Mouse (Mus musculus) stomach, embryonic 16.5 days (tissue): ENCODE data around the gene Slc12a7. TPM values are rescaled to one million over a fixed set of nuclear protein-coding genes. Genes with fewer than 3 reads are reported as not detected.
"Not testable (repeated sequence)": the region's sequence is repeated elsewhere in the genome, so short reads cannot be mapped to it uniquely, and the experiment has no call there.

Experiments used
- ATAC-seq: fragments of 200-750 bp; cut with Nextera tagmentation; 2 replicates; pipeline ENCODE4 v1.8.0; 2017; ENCODE audit warnings: moderate number of reproducible peaks, moderate TSS enrichment; ENCODE audit not compliant: insufficient read depth, low FRiP score
- H3K27ac ChIP-seq: fragments of 300-500 bp; sonication (generic); 2 replicates; pipeline ENCODE4 v1.5.1; 2014; ENCODE audit warnings: low read length
- H3K27me3 ChIP-seq: fragments of 300-500 bp; sonication (generic); 2 replicates; pipeline ENCODE4 v1.6.1; 2014; ENCODE audit warnings: low read length, control low read depth, mixed read lengths; ENCODE audit not compliant: control insufficient read depth, insufficient read depth
- H3K36me3 ChIP-seq: fragments of 300-500 bp; sonication (generic); 2 replicates; pipeline ENCODE4 v1.6.1; 2014; ENCODE audit warnings: low read length; ENCODE audit not compliant: control insufficient read depth, insufficient read depth
- H3K4me1 ChIP-seq: fragments of 300-500 bp; sonication (generic); 2 replicates; pipeline ENCODE4 v1.6.1; 2014; ENCODE audit warnings: low read length, control low read depth, mixed read lengths; ENCODE audit not compliant: control insufficient read depth, insufficient read depth
- H3K4me2 ChIP-seq: fragments of 300-500 bp; sonication (generic); 2 replicates; pipeline ENCODE4 v1.6.1; 2014; ENCODE audit warnings: low read depth, low read length, mixed read lengths
- H3K4me3 ChIP-seq: fragments of 300-500 bp; sonication (generic); replicated peaks from 2 replicates; pipeline ENCODE4 v1.5.1; 2014; ENCODE audit warnings: mild to moderate bottlenecking, low read length
- H3K9ac ChIP-seq: fragments of 300-500 bp; sonication (generic); 2 replicates; pipeline ENCODE4 v1.6.1; 2014; ENCODE audit warnings: low read length
- H3K9me3 ChIP-seq: fragments of 300-500 bp; sonication (generic); replicated peaks from 2 replicates; pipeline ENCODE4 v1.6.1; 2016; ENCODE audit warnings: low read length, control low read depth; ENCODE audit not compliant: control insufficient read depth
- WGBS: fragments of 180-500 bp; shearing (Covaris S2); extraction: QIAGEN DNeasy Blood & Tissue Kit; methylation state at CpG from one replicate; pipeline ENCODE4 v1.1.7; 2014; 5-methylcytosine and 5-hydroxymethylcytosine counted together
- polyA plus RNA-seq: library from polyadenylated mRNA; unstranded; fragments of >200 nt; fragmentation: Nextera tagmentation; extraction: Ambion mirVana; gene quantifications from 2 replicates; pipeline ENCODE4 v1.2.1, GENCODE M21; 2015

The Slc12a7 gene
- polyA plus RNA-seq, 1 experiment from 2014 or later, result 22.8 TPM

DNA sequence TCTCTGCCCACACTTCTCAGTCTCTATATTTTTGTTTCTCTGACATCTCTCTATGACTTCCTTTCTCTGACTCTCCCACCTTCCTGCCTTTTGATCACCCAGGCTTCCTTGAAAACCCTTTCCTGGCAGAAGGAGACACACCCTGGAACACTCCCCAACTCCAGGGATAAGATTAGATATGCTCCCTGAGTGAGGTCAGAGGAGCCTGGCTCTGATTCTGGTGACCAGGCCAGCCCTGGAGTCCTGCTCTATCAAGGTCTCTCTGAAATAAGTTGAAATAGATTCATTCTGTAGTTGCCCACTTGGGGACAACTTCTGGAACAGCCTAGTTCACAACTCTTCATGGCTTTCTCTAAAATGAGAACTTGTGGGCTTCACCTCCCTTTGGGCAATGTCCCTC, 4.3 kb upstream of the Slc12a7 start:
- no peaks in the 10 kb centered on the region for H3K36me3 ChIP-seq
- H3K27me3 ChIP-seq, result peaks cover 6% of the 10 kb centered on the region
- H3K4me3 ChIP-seq, result no peak overlapping the region
- no peak overlapping the region for H3K27ac ChIP-seq
- no peak overlapping the region for H3K4me2 ChIP-seq
- peaks cover 5% of the 10 kb centered on the region; the same call in 1 of the 2 replicates for H3K4me1 ChIP-seq
- no peak for ATAC-seq
- no peak overlapping the region for H3K9ac ChIP-seq
- H3K9me3 ChIP-seq, result no peaks in the 10 kb centered on the region

DNA sequence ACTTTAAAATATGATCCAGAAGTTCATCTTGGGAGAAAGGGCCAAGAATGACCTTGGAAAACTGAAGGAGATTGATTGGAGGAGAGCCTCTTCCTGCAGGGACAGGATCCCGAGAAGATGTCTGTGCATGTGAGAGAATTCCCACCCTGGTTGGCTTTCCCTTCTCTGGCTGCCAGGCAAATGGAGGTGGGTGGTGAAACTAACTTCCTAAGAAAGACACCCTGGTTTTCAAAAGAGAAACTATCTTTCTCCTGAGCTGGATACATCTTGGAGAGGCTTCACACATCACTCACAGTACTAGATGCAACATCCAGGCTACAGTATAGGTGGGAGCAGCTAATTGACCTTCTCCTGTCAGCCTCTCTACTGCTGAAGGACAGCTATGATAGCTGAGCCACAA, 2.0 kb upstream of the Slc12a7 start:
- Histone ChIP-seq H3K36me3 (no peaks in the 10 kb centered on the region), H3K9ac (no peak overlapping the region), H3K9me3 (no peaks in the 10 kb centered on the region), H3K4me1 (peaks cover 18% of the 10 kb centered on the region), H3K27me3 (peaks cover 10% of the 10 kb centered on the region), H3K27ac (no peak overlapping the region), H3K4me3 (no peak overlapping the region), H3K4me2 (no peak overlapping the region)
- no peak for ATAC-seq
- WGBS, result 68% methylated on average over 1 of the region's 1 CpGs

DNA sequence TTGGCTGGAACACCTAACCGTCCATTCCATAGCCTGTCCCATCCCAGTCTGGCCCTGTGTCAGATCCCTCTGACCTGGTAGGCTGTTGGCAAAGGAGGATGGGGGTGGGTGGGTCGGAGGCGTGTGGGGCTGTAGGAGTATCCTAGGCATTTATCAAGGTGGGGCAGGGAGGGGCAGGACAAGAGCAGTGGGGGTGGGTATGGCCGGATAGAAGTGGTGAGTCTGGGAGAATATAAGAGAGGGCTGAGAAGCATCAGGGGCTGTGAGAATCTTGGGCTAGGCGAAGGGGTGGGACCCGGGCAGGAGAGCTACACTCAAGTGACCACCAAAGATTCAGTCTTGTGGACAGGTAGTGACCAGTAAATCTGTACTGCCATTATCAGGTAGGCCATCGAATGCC, 659 bp upstream of the Slc12a7 start:
- no peaks in the 10 kb centered on the region for H3K9me3 ChIP-seq
- peaks cover 10% of the 10 kb centered on the region for H3K27me3 ChIP-seq
- H3K4me3 ChIP-seq, result peak overlapping the region; percentile 47; the same call in 1 of the 2 replicates
- H3K27ac ChIP-seq, result no peak overlapping the region
- H3K4me1 ChIP-seq, result peaks cover 23% of the 10 kb centered on the region
- ATAC-seq, result no peak
- peak overlapping the region; percentile 68 for H3K4me2 ChIP-seq
- WGBS, result 66% methylated on average over 7 of the region's 7 CpGs
- peak overlapping the region; percentile 58 for H3K9ac ChIP-seq
- H3K36me3 ChIP-seq, result no peaks in the 10 kb centered on the region

DNA sequence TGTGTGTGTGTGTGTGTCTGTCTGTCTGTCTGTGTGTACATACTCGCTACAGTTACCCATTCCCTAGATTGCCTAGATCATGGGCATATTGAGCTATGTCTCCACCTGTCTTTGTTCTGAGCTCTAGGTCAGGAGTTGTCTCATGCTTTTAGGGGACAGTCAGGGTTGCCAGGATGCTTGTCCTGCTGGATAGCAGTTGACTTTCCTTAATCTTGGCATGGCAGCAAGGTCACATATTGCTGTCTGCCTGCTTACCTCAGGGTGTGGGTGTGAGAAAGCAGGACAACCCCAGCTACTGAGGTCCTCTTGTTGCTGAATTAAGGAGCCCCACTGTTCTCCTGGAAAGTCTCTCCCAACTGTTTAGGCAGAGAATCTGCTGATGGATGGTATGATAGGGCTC, 1.5 kb downstream of the Slc12a7 start:
- Histone ChIP-seq H3K4me1 (peaks cover 26% of the 10 kb centered on the region), H3K9me3 (no peaks in the 10 kb centered on the region), H3K4me3 (no peak overlapping the region), H3K9ac (no peak overlapping the region), H3K27ac (no peak overlapping the region), H3K27me3 (peaks cover 10% of the 10 kb centered on the region), H3K36me3 (no peaks in the 10 kb centered on the region), H3K4me2 (no peak overlapping the region)
- WGBS, result 67% methylated on average over 1 of the region's 1 CpGs
- ATAC-seq, result no peak

DNA sequence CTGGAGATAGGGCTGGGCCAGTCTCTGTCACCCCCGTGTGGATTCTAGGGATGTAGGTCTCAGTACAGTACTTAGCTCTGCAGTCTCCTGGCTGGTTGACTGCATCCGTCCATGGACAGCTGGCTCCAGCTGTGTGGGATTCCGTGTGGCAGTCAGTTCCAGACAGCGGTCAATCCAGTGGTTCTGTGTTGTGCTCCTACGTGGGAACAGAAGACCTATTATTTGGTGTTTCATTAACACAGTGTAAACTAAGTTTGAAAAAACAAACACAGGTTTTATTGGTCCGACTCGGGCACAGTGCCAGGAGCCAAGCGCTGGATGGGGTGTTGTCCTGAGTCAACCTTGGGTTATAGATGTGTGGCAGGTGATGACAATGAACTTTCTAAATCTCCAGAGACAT, 2.4 kb downstream of the Slc12a7 start:
- no peak overlapping the region for H3K4me3 ChIP-seq

GRCm38 (mm10) chr13:73735928-73736327, 3.0 kb downstream of the Slc12a7 start:
- no peak overlapping the region for H3K4me3 ChIP-seq
- H3K4me2 ChIP-seq, result no peak overlapping the region
- WGBS, result 83% methylated on average over 2 of the region's 2 CpGs
- H3K4me1 ChIP-seq, result peaks cover 26% of the 10 kb centered on the region
- no peak overlapping the region for H3K9ac ChIP-seq
- H3K9me3 ChIP-seq, result no peaks in the 10 kb centered on the region
- ATAC-seq, result no peak
- H3K27ac ChIP-seq, result no peak overlapping the region
- peaks cover 10% of the 10 kb centered on the region for H3K27me3 ChIP-seq
- H3K36me3 ChIP-seq, result no peaks in the 10 kb centered on the region

More for the DNA sequence above, 2.4 kb downstream of the Slc12a7 start:
- peaks cover 10% of the 10 kb centered on the region for H3K27me3 ChIP-seq
- H3K4me1 ChIP-seq, result peaks cover 26% of the 10 kb centered on the region
- H3K36me3 ChIP-seq, result no peaks in the 10 kb centered on the region
- H3K4me2 ChIP-seq, result no peak overlapping the region
- no peaks in the 10 kb centered on the region for H3K9me3 ChIP-seq
- no peak overlapping the region for H3K27ac ChIP-seq
- H3K9ac ChIP-seq, result no peak overlapping the region
- WGBS, result 32% methylated on average over 8 of the region's 8 CpGs
- peak; percentile 63; the same call in 1 of the 2 replicates for ATAC-seq

GRCm38 (mm10) chr13:73736943-73737342, 4.0 kb downstream of the Slc12a7 start:
- peaks cover 10% of the 10 kb centered on the region for H3K27me3 ChIP-seq
- no peak for ATAC-seq

GRCm38 (mm10) chr13:73740399-73740944, 7.6 kb downstream of the Slc12a7 start:
- H3K9ac ChIP-seq, H3K36me3 ChIP-seq, H3K27me3 ChIP-seq, H3K27ac ChIP-seq, H3K4me2 ChIP-seq, H3K4me3 ChIP-seq, H3K9me3 ChIP-seq, ATAC-seq: not testable (repeated sequence)
- WGBS, result 30% methylated on average over 2 of the region's 2 CpGs
- peaks cover 12% of the 10 kb centered on the region; the same call in 1 of the 2 replicates for H3K4me1 ChIP-seq

More at GRCm38 (mm10) chr13:73736943-73737342, 4.0 kb downstream of the Slc12a7 start:
- Histone ChIP-seq H3K36me3 (no peaks in the 10 kb centered on the region), H3K4me2 (no peak overlapping the region), H3K9ac (no peak overlapping the region), H3K9me3 (no peaks in the 10 kb centered on the region), H3K4me3 (no peak overlapping the region), H3K4me1 (peaks cover 26% of the 10 kb centered on the region), H3K27ac (no peak overlapping the region)
- 77% methylated on average over 3 of the region's 3 CpGs for WGBS

DNA sequence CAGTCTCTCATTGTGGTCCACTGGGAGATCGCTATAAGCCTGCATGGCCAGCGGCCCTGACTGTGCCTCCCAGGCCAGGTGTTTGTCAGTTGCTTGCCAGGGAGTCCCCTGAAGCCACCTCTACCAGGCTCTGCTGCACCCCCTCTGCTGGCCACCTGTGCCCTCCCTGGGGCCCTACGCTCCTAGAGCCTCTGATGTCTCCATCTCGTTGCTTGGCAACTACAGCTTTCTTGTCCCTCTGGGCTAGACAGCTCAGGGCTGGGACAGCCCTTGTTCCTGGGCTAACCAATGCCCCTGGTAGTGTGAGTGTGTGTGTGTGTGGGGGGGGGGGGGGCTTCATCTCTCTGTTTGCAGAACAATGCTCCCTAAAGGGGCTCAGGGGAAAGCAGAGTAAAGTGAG, 10.1 kb downstream of the Slc12a7 start:
- Histone ChIP-seq H3K4me3 (no peak overlapping the region), H3K27me3 (no peaks in the 10 kb centered on the region), H3K4me1 (no peaks in the 10 kb centered on the region), H3K27ac (no peak overlapping the region), H3K36me3 (no peaks in the 10 kb centered on the region), H3K9me3 (no peaks in the 10 kb centered on the region), H3K4me2 (no peak overlapping the region), H3K9ac (no peak overlapping the region)
- 50% methylated on average over 4 of the region's 4 CpGs for WGBS
- peak; percentile 22; the same call in 1 of the 2 replicates for ATAC-seq
